Mouse (Mus musculus) embryonic facial prominence, embryonic 11.5 days (tissue): Measurements from ENCODE around the gene Hcn1. TPM values are rescaled to one million over a fixed set of nuclear protein-coding genes. Genes with fewer than 3 reads are reported as not detected.

Experiments used
- ATAC-seq: fragments of 200-750 bp; cut with Nextera tagmentation; replicated peaks from 2 replicates; pipeline ENCODE4 v1.8.0; 2017; ENCODE audit warnings: low read depth; ENCODE audit not compliant: insufficient number of reproducible peaks, low FRiP score, low TSS enrichment
- DNase-seq: peaks from one replicate; pipeline ENCODE4 v3.0.0-alpha.2; 2015; ENCODE audit warnings: low spot score
- H3K27ac ChIP-seq: fragments of 300-500 bp; sonication (generic); replicated peaks from 2 replicates; pipeline ENCODE4 v1.5.1; 2014; ENCODE audit warnings: mild to moderate bottlenecking, low read depth, low read length, control low read depth
- H3K27me3 ChIP-seq: fragments of 300-500 bp; sonication (generic); 2 replicates; pipeline ENCODE4 v1.6.1; 2014; ENCODE audit warnings: mild to moderate bottlenecking, low read length, moderate library complexity, mixed read lengths; ENCODE audit not compliant: control insufficient read depth, insufficient read depth
- H3K36me3 ChIP-seq: fragments of 300-500 bp; sonication (generic); replicated peaks from 2 replicates; pipeline ENCODE4 v1.6.1; 2014; ENCODE audit warnings: low read depth, mild to moderate bottlenecking, low read length, moderate library complexity, mixed read lengths; ENCODE audit not compliant: control insufficient read depth, insufficient read depth
- H3K4me1 ChIP-seq: fragments of 300-500 bp; sonication (generic); 2 replicates; pipeline ENCODE4 v1.6.1; 2014; ENCODE audit warnings: low read length, mixed read lengths; ENCODE audit not compliant: control insufficient read depth, insufficient read depth
- H3K4me2 ChIP-seq: fragments of 300-500 bp; sonication (generic); 2 replicates; pipeline ENCODE4 v1.6.1; 2014; ENCODE audit warnings: low read depth, mild to moderate bottlenecking, control low read depth, low read length, moderate library complexity
- H3K4me3 ChIP-seq: fragments of 300-500 bp; sonication (generic); 2 replicates; pipeline ENCODE4 v1.5.1; 2014; ENCODE audit warnings: low read depth, low read length, control low read depth
- H3K9ac ChIP-seq: fragments of 300-500 bp; sonication (generic); replicated peaks from 2 replicates; pipeline ENCODE4 v1.6.1; 2014; ENCODE audit warnings: mild to moderate bottlenecking, control low read depth, low read length
- H3K9me3 ChIP-seq: fragments of 300-500 bp; sonication (generic); replicated peaks from 2 replicates; pipeline ENCODE4 v1.6.1; 2016; ENCODE audit warnings: mild to moderate bottlenecking, low read length, inconsistent platforms, mixed read lengths; ENCODE audit not compliant: control insufficient read depth
- WGBS: fragments of 180-500 bp; shearing (Covaris S2); extraction: QIAGEN DNeasy Blood & Tissue Kit; methylation state at CpG from one replicate; pipeline ENCODE4 v1.1.7; 2014; 5-methylcytosine and 5-hydroxymethylcytosine counted together
- polyA plus RNA-seq: library from polyadenylated mRNA; unstranded; fragments of >200 nt; fragmentation: Nextera tagmentation; extraction: Ambion mirVana; gene quantifications from 2 replicates; pipeline ENCODE4 v1.2.1, GENCODE M21; 2014

The Hcn1 gene
- polyA plus RNA-seq, 1 experiment from 2014 or later = 0.06 TPM

DNA sequence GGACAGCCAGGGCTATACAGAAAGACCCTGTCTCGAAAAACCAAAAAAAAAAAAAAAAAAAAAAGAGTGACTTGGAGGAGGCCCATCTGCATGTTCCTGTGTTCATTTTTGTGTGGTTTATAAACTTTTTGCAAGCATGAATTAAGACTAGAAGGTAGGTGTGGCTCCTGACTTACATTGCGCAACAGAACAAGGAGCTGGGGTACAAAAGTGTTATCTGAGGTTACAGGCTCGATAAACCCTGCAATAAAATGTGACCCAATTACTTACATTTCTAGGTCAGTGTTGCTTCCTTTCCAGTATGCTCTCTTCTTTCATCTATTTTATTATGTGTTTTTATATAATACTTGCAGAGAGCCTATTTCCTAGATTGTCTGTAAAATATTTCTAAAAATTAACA is 143.1 kb downstream of the Hcn1 start:
- WGBS = 79% methylated on average over 3 of the region's 3 CpGs
- Histone ChIP-seq H3K4me1 (no peaks in the 10 kb centered on the region), H3K4me3 (no peak overlapping the region), H3K36me3 (no peaks in the 10 kb centered on the region), H3K9ac (no peak overlapping the region), H3K27me3 (no peaks in the 10 kb centered on the region), H3K9me3 (no peaks in the 10 kb centered on the region), H3K4me2 (no peak overlapping the region), H3K27ac (no peak overlapping the region)
- ATAC-seq = no peak
- DNase-seq = no peak

DNA sequence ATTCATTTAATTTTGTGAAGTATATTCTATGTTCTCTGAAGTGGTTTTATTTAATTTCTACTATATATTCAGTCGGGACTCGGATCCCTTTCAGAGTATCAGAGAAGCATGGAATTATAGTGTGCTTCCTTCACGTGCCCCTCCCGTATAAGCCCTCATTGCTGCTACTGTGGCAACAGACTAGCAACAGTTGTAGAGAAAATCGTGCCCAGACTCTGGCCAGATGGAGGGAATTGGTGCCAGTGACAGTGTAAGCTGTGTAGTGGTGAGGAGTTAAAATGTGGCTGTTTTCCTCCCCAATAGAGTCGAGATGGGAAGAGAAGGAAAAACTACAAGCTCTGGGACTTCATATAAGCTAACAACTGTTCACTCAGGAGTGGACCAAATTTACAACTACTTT is 163.4 kb downstream of the Hcn1 start:
- no peak overlapping the region for H3K9ac ChIP-seq
- H3K4me1 ChIP-seq = no peaks in the 10 kb centered on the region
- H3K4me3 ChIP-seq = no peak overlapping the region
- no peak for DNase-seq
- no peak for ATAC-seq
- no peaks in the 10 kb centered on the region for H3K36me3 ChIP-seq
- no peak overlapping the region for H3K27ac ChIP-seq
- H3K27me3 ChIP-seq = no peaks in the 10 kb centered on the region
- H3K4me2 ChIP-seq = no peak overlapping the region
- H3K9me3 ChIP-seq = no peaks in the 10 kb centered on the region
- WGBS = 77% methylated on average over 6 of the region's 6 CpGs

DNA sequence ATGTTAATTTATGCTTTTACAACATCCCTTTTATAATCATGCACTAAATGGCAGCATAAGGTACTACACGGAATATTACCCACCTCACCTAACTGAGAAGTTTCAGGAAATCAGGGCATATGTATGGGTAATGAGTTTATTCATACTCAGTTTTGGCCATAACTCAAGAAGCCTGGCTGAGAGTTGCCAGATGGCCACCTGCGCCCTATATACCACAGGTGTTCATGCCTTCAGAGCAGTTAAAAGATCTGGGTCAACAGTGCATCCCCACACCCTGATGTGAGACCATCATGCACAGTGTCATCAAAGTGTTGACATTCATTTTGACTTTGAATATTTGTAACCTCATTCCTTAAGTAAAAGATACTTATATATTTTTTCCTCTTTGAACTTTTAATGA is 183.3 kb downstream of the Hcn1 start:
- H3K9me3 ChIP-seq = no peaks in the 10 kb centered on the region
- DNase-seq = no peak
- H3K27ac ChIP-seq = no peak overlapping the region
- no peak overlapping the region for H3K4me2 ChIP-seq
- no peak for ATAC-seq
- no peaks in the 10 kb centered on the region for H3K4me1 ChIP-seq
- H3K4me3 ChIP-seq = no peak overlapping the region
- no peaks in the 10 kb centered on the region for H3K36me3 ChIP-seq
- 93% methylated on average over 2 of the region's 2 CpGs for WGBS
- H3K9ac ChIP-seq = no peak overlapping the region
- no peaks in the 10 kb centered on the region for H3K27me3 ChIP-seq

DNA sequence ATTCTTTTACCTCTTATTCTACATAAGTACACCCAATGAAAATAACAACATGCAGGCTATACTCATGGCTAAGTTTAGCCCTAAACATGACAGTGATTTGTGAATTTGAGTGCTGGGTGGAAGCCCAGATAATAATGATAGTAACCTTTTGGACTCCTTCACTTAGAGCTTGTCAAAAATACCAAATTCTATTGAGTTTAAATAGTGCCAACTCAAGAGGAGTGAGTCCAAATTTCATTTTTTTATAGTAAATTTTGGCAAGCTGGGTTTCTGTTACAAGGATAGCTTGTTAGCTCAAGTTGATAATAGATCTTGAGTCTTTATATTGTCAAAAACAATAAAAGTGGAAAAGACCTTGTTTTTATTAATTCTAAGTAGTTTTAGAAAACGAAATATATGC is 190.7 kb downstream of the Hcn1 start:
- Histone ChIP-seq H3K36me3 (no peaks in the 10 kb centered on the region), H3K27me3 (no peaks in the 10 kb centered on the region), H3K9ac (no peak overlapping the region), H3K4me3 (no peak overlapping the region), H3K4me2 (no peak overlapping the region), H3K9me3 (no peaks in the 10 kb centered on the region), H3K4me1 (no peaks in the 10 kb centered on the region), H3K27ac (no peak overlapping the region)
- no peak for DNase-seq
- no peak for ATAC-seq
- WGBS = 57% methylated on average over 1 of the region's 1 CpGs

DNA sequence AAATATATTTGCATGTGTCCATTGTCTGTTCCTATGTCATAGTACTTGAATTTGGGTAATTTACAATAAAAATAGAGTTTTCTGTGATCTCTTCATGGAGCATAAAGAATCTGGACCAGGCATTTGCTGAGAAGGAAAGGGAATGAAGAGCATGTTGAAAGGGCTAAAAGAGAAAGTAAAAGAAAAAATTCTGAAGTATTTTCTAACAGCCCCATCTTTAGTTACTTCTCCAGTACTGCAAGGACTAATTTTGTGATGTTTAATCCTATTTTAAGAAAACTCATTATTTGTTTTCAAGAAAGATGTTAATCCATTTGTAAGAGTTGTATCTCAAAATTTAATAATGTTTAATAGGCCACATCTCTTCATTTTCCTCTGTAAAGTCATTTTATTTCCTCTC is 198.9 kb downstream of the Hcn1 start:
- no peaks in the 10 kb centered on the region for H3K4me1 ChIP-seq
- H3K4me2 ChIP-seq = no peak overlapping the region
- H3K9ac ChIP-seq = no peak overlapping the region
- ATAC-seq = no peak
- DNase-seq = no peak
- H3K36me3 ChIP-seq = no peaks in the 10 kb centered on the region
- no peak overlapping the region for H3K4me3 ChIP-seq
- no peak overlapping the region for H3K27ac ChIP-seq
- H3K27me3 ChIP-seq = no peaks in the 10 kb centered on the region
- H3K9me3 ChIP-seq = no peaks in the 10 kb centered on the region

DNA sequence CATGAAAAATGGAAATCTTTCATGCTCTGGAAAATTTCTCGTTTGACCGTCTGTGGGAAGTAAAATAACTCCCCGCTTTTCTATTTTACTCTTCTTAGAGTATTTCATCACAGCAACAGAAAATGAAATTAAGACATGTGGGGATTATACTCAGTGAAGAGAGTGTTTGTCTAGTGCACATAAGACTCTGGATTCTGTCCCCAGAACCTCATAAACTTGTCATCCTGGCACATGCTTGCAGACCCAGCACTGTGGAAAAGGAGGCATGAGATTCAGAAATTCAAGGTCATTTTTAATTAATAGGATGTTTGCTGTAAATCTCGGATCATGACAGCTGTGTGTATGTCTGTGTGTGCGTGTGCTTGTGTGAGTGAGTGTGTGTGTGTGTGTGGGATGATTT is 225.5 kb downstream of the Hcn1 start:
- Histone ChIP-seq H3K9me3 (no peaks in the 10 kb centered on the region), H3K27me3 (no peaks in the 10 kb centered on the region), H3K36me3 (no peaks in the 10 kb centered on the region), H3K4me2 (no peak overlapping the region), H3K9ac (no peak overlapping the region), H3K4me3 (no peak overlapping the region), H3K27ac (no peak overlapping the region), H3K4me1 (no peaks in the 10 kb centered on the region)
- WGBS = 92% methylated on average over 5 of the region's 5 CpGs
- ATAC-seq (no peak), DNase-seq (no peak)

DNA sequence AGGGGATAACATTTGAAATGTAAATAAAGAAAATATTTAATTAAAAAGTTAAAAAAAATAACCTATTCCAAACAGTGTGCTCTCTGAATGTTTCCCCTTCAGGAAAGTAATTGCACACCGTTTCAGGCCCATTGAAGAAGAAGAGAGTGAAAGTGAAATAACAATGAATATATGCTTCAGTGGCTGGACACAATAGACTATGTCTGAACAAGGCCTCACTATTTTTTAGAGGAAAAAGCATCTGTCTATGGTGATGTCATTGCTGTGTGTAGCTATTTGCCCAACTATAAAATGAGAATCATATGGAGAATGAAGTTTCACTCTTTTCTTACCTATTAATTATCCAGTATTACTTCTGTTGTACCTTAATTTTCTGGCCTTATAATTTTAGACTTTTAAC is 234.5 kb downstream of the Hcn1 start:
- Histone ChIP-seq H3K36me3 (no peaks in the 10 kb centered on the region), H3K27me3 (no peaks in the 10 kb centered on the region), H3K4me2 (no peak overlapping the region), H3K4me3 (no peak overlapping the region), H3K27ac (no peak overlapping the region), H3K4me1 (no peaks in the 10 kb centered on the region), H3K9ac (no peak overlapping the region), H3K9me3 (no peaks in the 10 kb centered on the region)
- WGBS = 65% methylated on average over 1 of the region's 1 CpGs
- peak; percentile 52; the same call in 1 of the 2 replicates for ATAC-seq
- DNase-seq = no peak

DNA sequence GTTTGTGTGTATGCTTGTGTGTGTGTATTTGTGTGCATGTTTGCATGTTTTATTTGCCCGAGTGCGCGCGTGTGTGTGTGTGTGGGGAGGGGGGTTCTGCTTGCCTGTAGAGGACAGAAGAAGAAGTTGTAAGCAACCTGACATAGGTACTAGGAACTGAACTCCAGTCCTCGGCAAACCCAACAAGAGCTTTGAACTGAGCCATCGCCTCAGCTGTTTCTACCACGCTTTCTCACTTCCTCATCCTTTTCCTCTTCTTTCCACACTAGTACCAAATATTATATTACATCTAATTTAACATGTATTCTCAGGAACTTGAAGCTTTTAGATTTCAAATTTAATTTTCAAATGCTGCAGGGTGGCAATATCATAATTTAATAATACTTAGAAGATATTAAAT is 236.1 kb downstream of the Hcn1 start:
- Histone ChIP-seq H3K4me3 (no peak overlapping the region), H3K9ac (no peak overlapping the region), H3K9me3 (no peaks in the 10 kb centered on the region), H3K4me1 (no peaks in the 10 kb centered on the region), H3K4me2 (no peak overlapping the region), H3K36me3 (no peaks in the 10 kb centered on the region), H3K27ac (no peak overlapping the region), H3K27me3 (no peaks in the 10 kb centered on the region)
- WGBS = 94% methylated on average over 7 of the region's 7 CpGs
- no peak for DNase-seq
- ATAC-seq = no peak

DNA sequence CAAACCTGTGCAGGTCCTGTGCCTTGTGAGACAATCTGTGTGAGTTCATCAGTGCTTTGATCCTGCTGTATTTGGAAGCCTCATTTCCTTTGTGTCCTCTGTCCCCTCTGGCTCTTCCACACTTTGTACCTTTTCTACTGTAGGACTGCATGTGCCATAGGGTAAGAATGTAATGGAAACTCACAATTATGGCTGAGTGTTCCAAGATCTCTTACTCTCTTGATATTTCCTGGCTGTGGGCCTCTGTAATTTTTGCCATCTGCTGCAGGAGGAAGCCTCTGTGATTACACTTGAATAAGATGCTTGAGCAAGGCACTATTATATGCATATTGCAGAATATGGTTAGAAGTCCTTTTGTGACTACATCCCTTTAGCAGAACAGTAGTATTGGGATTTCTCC is 240.2 kb downstream of the Hcn1 start:
- no peak overlapping the region for H3K27ac ChIP-seq
- no peak overlapping the region for H3K9ac ChIP-seq
- H3K9me3 ChIP-seq = no peaks in the 10 kb centered on the region
- no peak overlapping the region for H3K4me3 ChIP-seq
- H3K4me1 ChIP-seq = no peaks in the 10 kb centered on the region
- no peaks in the 10 kb centered on the region for H3K36me3 ChIP-seq
- DNase-seq (no peak), ATAC-seq (no peak)
- H3K27me3 ChIP-seq = no peaks in the 10 kb centered on the region
- H3K4me2 ChIP-seq = no peak overlapping the region
